Mouse (Mus musculus) cerebral cortex, adult 2 months (tissue): ENCODE results near the gene Fmo5.

Experiments
- whole genome bisulfite sequencing: fragments of 180-500 bp; shearing (Covaris S2); methylation state at CpG from one replicate; pipeline ENCODE4 v1.1.7; 2018; 5-methylcytosine and 5-hydroxymethylcytosine counted together

The Fmo5 gene

DNA sequence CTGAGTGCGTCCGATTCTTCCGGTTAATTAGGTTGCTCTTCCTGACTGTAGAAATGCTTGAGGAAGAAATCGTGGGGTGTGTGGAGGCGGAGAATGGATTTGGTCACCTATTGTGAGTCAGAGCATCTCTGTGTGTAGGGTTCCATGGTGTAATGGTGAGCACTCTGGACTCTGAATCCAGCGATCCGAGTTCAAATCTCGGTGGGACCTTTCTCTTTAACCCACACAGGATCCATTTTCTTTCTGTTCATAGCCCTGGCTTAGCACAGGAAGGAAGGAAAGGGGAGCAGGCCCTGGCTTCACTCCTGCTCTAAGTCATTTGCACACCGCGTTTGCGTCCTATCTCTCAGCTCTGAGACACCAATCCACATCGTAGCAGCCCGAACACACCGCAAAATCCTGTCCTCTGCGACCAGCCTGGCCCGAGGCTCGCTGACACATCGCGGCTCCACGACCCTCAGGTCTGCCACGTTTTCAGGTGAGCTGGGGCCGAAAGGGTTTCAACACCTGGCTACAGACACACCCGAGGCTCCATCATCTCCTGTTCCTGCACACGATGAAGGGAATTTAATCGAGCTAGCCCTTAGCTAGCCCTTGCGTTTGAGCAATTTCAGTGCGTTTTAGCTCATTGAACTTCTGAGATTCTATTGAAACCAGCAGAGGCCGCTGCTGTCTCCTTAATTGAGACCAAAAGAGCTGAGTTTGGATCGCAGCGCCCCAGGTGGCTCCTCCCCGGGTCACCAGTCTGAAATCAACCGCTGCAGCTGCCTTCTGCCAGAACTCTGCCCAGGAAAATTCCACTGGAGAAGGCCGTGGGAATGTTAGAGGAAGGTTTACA lies 52.9 kb downstream of the Fmo5 start:
- 5% methylated on average over 33 of the region's 33 CpGs for WGBS

DNA sequence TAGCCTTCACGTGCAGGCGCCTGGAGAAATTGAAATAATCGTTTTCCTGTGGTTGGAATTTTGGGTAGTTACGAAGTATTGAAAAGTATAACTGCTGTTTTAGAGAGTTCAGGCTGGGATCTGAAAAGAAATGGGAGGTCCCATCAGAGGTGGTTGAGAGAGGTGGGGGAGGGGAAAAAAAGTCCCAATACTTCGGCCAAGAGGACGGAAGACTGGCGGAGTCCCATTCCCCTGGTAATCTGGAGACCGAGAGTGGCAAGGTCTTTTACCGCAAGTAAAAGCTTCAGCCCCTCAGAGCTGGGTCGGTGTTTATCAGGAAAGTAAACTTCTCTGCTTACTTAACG lies 53.5 kb downstream of the Fmo5 start:
- WGBS = 8% methylated on average over 11 of the region's 11 CpGs

DNA sequence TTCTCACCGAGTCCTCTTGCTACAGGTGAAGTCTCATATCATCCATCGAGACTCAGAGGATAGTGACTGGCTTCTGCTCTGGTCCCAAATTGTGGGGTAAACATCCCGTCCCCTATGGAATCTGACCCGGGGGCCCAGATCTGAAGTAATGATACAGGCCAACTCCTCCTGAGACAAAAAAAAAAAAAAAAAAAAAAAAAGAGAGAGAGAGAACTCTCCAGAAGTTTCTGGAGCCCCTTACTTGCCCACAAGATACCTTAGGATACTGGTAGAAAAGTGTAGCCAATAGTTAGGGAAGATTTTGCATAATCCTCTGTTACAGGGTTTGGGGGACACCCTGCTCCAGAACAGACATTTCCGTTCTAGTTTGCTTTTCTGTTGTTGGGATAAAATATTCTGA lies 54.0 kb downstream of the Fmo5 start:
- WGBS = 41% methylated on average over 5 of the region's 5 CpGs

DNA sequence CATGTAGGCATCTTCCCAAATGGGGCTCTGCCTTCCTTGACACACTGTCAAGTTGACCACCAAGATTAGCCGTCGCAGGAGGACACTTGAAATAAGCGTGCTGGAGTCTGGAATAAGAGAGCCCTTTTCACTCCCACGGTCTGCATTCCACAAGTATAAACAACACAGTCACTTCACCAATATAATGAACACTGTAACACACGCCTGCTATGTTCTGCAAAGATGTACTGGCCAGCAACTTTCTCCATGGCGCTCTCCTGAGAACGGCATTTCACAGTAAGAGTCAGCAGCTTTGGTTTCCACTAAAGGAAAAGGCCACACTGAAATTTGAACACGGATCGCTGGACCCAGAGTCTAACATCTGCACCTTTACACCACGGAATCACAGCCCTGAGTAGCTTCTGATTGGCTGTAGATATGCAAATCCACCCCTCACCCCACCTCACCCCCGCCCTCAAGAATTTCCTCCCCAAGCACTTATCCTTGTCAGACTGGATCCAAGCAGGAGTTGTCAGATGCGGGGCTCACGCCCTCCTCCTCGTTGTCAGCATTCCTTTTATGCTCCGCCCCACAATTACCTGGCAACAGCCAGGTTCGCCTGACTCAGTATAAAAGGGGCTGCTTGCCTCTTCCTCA lies 55.1 kb downstream of the Fmo5 start:
- 19% methylated on average over 16 of the region's 16 CpGs for WGBS

DNA sequence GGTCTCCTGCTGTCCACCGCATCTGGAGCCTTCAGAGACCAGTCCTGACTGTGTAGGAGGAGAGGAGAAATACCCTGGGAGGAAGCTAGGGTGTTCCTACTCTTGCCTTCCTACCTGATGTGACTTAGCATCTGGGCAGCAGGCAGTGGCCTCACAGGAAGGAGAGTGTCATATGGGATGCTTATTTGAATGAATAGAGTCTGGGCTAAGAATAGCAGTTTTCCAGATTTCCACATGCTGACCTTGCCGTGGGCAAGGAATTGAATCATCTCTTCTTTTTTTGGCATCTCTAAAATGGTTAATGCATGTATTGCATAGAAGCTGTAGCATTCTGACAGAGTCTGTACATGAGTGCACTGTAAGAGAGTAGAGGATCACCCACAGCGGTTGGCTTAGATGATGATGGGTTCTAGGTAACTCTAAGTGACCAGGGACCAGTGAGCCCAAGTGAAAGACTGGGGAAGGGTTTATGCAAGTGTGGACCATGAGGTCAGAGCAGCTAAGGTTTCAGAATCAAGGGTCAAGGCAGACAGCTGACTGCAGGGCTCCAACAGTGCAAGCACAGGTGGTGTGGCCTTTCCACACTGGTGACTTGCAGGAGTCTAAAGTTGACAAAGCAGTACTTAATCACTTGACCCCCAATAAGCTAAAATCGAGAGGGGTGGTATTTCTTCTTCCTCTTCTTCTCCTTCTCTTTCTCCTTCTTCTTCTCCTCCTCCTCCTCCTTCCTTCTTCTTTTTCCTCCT lies 57.9 kb downstream of the Fmo5 start:
- 64% methylated on average over 4 of the region's 4 CpGs for WGBS

DNA sequence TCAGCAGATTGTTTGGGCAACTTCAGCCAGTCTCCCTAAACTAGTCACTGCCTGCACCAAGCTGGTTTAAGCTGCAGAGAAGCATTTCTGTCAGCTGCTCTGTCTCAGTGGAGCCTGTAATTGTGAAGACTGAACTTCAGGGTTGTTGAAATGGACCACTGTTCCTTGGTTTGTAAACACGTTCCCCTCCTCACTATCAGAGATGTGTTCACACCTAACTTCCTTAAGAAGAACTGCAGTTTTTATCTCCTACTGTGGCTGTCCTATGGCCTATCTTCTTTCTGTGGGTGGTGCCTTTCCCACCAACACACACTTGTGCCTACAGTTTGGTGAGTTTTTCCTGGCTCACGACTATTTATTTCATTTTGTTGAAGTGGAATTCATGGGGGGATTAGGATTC lies 60.7 kb downstream of the Fmo5 start:
- WGBS = 56% methylated on average over 2 of the region's 2 CpGs

DNA sequence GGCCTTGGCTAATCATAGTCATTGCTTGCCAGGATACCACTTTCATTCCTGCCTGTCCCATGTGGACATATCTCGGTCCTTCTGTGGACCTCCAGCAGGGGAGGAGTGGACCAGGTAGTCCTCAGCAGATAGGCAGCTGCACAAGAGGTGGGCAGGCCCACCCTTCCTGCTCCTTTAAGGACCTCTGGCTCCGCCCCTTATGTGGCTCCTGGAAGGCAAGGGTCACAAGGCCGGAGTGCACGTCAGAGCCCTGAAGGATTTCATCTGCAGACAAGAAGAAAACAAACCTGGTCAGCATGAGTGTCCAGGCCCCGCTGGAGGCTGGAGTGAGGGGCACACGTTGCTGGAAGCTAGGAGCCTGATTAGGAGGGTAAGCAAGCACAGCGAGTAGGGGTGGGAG lies 62.0 kb downstream of the Fmo5 start:
- 68% methylated on average over 7 of the region's 7 CpGs for WGBS

DNA sequence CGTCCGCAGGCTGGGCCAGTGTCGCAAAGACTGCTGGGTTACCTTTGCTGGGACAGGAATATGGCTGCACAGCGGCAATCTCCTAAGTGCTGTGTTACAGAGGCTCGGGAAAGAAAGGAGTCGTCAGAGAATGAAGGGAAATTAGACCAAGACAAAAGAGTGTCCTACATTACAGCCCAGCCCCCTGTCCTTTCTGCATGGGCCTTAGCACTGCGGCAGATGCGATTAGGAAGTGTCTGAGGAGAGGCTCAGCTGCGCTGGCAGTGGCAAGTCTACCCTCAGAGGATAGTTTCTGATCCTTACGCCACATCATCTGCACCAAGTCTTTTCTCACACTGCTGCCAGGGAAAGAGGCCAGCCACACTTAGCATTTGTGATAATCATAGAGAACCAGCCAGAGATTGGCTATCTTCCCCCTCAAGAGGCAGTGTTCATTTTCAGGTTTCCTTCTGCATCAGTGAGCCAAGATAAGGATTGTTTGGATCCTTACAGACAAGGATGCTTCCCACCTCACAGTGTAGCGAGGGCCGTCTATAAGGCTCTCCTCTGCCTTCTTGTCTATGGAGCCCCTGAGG lies 62.9 kb downstream of the Fmo5 start:
- WGBS = 47% methylated on average over 12 of the region's 12 CpGs

DNA sequence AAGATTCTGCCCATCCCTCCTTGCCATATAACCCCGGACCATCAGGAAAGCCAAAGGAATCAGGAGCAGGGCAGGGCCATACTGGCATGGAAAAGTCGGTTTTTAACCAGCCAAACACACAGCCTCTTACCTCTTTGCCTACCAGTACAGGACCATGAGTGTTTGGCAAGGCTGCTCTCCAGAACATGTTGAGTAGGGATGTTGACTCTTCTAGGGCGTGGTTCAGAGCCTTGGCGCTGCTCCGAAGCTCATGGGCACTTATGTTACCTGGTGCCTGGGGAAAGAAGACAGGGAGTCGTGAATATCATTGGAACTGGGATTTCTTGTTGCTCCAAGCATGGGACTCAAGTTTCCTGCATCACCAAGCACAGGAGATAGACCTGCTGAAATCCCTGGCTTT lies 65.2 kb downstream of the Fmo5 start:
- WGBS = 88% methylated on average over 6 of the region's 6 CpGs

DNA sequence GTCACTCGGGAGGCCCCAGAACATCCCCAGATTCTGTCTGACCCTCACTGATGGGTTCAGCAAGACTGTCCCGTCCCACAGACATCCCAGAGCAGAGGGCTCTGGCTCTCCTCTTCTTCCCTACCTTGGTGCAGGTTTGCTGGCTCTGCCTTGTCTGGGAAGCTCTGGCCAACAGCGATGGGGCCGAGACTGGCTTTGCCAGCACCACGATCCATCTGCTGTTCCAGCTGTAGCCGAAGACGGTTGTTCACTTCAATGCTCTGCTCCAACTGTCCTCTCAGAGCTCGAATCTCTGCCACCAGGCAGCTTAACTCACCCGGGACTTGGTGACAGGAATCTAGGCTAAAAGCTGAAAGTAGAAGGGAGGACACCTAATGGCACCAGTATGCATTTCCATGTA lies 68.3 kb downstream of the Fmo5 start:
- WGBS = 71% methylated on average over 9 of the region's 9 CpGs

DNA sequence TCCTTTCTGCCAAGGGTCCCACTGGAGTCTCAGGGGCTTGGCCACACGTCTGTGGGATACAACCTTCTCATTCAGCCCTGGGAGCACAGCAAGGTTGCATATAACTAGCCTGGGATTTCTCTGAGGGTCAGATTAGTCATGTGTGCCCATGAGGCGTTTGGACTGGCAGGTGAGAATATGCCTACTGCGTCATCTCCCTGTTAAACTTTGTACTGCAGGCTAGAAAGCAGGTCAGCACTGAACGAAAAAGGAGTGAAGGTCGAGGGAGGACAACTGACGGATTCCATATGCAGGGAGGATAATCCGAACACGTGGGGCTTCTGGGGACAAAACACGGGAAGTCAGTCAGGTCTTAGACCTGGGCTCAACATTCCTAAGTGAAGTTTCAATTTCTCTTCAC lies 68.7 kb downstream of the Fmo5 start:
- 73% methylated on average over 9 of the region's 9 CpGs for WGBS

DNA sequence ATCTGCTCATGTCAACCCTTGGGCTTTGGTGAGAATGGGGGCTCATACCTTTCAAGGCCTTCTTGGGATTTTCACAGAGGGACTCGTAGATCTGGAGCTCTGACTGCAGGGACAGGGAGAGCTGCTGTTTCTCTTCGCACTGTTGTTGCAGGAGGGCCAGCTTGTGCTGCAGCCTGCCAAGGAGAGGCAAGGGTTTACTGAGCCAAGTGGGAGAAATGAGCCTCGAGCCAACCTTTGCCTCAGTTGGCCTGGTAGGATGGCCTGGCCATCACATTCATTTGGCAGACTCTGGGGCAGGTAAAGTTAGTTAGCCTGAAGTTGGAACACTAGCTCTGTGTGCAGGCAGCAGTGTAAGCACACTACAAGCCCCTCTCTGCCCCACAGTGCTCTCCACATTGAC lies 70.5 kb downstream of the Fmo5 start:
- 35% methylated on average over 3 of the region's 3 CpGs for WGBS

DNA sequence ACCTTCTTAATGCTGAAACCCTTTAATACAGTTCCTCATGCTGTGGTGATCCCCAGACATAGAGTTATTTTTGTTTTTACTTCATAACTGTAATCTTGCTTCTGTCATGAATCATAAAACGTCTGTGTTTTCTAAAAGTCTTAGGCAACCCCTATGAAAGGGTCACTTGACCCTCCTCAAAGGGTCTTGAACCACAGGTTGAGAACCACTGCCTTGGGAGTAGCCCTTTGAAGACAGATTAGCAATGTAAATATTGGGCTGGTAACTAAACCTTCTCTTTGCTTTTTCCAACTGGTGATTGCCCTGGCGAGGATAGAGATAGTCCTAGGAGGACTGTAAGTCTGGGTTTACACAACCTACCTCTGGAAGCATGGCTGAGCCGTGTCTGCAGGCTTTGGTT lies 72.6 kb downstream of the Fmo5 start:
- 67% methylated on average over 3 of the region's 3 CpGs for WGBS

DNA sequence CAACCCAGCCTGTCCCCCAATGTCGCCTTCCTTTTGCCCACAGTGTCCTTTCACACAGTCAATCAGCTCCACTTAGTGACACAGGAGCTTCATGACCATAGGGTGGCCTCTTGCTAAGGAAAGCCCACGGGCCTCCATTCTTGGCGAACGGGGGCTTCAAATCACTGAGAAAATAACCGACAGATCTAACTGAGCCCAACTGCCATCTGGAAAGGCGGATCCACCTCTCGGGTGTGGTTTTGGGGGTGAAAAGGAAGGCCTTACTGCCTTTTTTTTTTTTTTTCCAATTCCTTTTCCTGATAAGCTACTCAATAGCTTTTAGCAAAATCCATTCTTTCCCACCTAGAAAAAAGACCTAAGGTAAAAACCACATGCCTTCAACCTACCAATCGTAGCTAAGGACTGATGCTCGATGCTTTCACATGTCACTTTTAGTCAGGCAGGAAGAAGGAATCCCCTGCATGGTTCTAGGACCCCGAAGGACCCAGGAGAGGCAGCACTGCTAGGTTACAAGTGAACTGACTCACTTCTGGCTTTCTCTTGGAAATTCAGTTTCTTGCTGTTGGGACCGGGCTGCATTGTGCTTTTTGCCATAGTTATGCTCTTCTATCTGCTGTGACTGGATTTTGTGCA lies 74.0 kb downstream of the Fmo5 start:
- WGBS = 89% methylated on average over 11 of the region's 11 CpGs
